Mouse (Mus musculus) thymus, postnatal 14 days (tissue): ENCODE data around the gene Taco1.
A peak's percentile ranks its signal among the peaks of the same experiment; 100 is the strongest.
"Not testable (repeated sequence)": the region's sequence is repeated elsewhere in the genome, so short reads cannot be mapped to it uniquely, and the experiment has no call there.

Experiments
- DNase-seq: peaks from one replicate; pipeline ENCODE4 v3.0.0; 2021

The Taco1 gene

DNA sequence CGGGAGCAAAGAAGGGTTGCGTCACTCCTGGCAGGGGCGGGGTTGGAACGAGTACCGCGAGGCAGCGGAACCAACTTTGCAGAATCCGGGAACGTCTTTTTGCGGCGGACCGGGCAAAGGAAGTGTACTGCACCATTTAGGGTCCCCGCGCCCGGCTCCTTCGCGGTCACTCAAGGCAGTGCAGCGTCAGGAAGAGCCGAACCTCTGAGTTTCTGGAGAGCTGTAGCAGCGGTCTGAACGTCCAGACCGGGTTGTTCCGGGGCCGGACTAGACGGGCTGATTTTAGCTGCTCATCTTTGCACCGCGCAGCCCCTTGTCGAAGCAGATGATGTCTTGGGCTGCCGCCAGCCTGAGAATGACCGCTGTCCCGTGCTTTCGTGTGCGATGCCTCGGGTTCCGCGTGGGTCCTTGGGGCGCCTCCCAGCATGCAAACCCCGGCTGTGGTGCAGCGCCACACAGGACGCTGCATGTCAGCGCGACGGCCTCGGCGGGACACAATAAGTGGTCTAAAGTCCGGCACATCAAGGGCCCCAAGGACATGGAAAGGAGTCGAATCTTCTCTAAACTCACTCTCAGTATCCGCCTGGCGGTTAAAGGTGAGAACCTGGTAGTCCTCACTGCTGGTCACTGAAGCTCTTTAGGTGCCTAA, at the start of gene Taco1:
Gene Taco1, plus strand, starts transcription at position 139 of the 649 bp plus-strand sequence.
- peak; percentile 92 for DNase-seq

DNA sequence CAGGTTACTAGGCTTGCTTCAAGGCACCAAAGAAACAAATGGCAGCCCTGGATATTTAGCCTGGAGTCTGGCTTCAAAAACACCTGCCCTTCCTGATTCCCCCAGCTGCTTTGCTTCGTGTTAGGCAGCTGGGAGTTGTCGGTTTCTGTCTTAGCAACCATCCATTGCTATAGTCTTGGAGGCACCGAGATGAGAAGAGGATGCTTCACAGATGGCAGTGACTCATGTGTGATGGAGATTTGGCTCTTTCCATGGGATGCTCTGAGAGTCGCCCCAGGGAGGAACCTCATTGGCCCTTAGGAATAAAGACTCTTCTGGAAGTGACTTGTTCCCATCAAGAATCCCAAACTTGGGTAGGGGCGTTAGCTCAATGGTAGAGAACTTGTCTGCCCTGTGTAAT, 49.4 kb upstream of the Taco1 start:
- no peak for DNase-seq

DNA sequence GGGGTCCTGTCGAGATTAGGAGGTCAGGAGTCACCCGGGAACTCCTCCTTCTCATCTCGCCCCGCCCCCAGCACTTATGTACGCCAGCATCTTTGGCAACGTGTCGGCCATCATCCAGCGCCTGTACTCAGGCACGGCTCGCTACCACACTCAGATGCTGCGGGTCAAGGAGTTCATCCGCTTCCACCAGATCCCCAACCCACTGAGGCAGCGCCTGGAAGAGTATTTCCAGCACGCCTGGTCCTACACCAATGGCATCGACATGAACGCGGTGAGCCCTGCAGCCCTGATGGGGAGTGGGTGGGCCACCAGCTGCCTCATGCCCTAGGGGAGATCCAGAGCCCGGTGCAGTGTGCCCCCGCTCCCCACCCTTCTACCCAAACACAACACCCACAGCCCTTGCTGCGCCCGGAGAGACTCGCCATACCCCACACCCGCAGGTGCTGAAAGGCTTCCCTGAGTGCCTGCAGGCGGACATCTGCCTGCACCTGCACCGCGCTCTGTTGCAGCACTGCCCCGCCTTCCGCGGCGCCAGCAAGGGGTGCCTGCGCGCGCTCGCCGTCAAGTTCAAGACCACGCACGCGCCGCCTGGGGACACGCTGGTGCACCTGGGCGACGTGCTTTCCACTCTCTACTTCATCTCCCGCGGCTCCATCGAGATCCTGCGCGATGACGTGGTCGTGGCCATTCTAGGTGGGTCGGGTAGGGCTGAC, 45.7 kb upstream of the Taco1 start:
- peak; percentile 80 for DNase-seq

DNA sequence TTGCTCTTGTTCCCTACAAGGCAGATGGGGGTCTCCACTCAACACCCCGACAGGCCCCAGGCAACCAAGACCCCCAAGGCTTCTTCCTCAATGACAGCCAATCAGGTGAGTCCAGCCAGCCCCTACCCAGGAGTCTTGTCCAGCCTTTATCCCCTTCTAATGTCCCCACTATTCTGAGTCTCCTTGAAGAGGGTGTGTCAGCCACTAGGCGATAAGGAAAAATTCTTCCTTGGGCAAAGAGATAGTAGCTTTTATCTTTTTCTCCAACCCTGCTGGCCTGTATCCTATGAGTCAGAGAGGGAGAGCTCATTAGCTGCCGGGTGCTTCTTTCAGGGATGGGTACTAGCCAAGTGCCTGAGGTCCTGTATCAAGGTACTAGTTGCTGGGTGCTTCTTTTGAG, 40.1 kb upstream of the Taco1 start:
- no peak for DNase-seq

DNA sequence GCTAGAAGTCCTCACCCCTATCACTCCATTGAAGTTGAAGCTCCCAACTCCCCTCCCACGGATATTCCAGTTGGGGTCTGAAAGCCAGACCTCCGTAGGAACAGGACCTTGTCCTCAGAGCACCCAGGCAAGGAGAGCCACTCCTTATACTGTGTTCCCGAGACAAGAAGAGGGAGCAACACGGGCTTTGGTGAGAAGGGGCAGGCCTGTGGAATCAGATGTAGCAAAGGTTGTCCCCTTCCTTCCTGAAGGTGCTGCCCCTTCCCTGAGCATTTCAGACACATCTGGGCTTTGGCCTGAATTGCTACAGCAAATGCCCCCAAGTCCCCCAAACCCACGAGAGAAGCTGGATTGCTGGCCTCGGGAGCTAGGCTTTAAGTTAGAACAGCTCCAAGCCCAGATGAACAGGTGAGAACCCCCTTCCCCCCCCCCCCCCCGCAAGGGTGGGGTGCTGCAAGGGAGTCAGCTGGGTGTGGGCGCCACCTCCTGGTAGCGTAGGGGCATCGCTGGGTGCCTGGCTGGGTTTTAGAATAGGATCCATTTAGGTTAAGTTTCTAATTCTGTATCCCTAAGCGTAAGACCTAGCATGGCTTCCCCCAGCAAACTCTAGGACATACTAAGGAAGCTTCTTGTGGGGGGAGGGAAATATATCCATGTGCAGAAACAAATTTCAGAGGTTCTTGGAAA, 39.3 kb upstream of the Taco1 start:
- DNase-seq, result peak; percentile 81

DNA sequence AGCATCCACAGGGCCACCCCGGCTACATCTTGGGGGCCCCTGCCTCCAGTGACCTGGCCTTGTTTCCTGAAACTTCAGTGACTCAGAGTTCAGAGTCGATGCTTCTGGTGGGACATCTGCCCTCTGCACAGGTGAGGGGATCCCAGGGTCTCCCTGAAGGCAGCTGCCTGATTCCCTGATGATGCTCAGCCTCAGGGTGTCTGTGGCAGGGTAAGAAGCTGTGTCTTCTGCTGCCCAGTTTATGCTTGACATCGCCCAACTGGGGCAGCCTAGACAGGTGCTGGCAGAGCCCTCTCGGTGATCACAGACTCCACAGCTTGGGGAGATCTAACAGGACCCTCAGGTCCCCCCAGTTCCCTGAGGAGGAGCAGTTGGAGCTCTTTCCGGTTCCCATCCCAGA, 38.3 kb upstream of the Taco1 start:
- DNase-seq, result no peak

DNA sequence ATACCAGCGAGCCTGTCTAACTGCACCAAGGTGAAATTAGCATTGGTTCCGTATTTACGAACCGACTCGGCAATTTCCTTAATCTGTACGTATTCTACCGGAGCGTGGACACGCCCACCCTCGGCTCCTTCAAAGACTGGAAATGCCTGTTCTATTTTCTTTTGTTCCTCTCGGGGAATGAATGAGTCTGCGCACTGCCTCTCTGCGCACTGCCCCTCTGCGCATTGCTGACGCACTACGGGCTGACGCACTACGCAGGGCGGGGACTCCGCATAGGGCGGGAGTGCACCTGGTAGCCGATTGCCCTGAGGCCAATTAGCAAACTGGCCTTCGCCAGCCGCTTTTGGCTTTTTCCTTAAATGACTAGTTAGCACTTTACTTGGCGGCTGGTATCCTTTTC, 33.8 kb upstream of the Taco1 start:
- DNase-seq, result not testable (repeated sequence)

DNA sequence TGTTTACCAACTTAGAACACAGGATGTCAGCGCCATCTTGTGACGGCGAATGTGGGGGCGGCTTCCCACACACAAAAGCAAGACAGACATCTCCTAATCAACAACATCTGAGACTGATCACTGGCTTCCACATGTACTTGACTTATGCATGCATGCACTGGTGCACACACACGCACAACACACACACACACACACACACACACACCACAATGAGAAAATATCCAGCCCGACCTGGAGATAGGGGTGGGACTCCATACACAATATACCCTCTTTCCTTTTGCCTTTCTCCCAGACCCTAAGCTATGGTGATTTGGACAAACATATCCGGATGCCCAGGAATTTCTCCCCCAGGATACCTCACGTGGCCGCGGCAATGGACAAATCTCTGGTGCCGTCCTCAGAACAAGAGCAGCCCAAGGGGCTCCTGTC, 32.4 kb upstream of the Taco1 start:
- peak; percentile 53 for DNase-seq

DNA sequence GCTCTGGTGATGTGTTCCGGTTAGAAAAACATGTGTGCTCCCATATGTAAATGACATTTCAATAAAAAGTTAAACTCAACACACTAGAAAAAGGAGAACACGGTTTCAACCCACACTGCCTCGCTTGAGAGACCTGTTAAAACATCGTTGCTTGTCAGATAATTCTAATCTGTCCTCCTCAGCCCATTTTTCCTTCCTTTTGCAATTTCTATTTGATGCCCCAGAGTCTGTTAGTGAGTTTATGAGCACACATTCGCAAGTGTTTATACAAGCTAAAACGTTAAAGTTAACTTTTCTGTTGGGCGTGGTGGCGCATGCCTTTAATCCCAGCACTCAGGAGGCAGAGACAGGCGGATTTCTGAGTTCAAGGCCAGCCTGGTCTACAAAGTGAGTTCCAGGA, 30.9 kb upstream of the Taco1 start:
- DNase-seq, result no peak

DNA sequence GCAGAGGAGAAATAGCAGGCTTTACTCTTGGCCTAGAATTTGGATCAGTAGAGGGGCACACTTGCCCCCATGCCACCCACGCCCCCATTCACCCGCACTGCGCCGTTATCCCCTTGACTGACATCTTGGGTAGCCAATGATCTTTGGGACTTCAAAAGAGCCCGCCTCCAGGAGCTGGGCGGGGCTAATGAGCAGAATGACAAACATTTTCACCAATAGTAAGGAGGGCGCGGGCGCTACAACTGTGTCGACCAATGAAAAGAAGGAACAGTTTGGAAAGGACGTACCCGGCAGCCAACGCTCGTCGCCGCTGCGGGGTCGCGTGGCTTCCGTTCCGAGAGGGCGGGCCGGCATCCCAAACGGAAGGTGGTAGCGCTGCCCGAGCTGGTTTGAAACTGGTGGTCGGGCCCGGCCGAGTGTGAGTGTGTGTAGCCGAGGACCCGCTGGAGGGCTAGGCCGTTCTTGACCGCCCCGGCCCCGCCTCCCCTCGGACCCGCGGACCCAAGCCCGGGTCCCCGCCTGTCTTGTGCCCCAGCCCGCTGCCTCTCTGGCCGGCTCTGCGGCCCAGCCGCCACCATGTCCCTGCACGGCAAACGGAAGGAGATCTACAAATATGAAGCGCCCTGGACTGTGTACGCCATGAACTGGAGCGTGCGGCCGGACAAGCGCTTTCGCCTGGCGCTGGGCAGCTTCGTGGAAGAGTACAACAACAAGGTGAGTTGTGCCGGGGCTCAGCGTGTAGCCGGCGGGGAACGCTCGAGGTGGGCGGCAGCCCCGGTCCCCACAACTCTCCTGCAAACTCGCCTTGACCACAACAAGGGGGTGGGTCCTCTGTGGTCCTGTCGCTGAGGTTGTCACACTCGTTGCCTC, 29.1 kb upstream of the Taco1 start, which contains the start of gene Dcaf7:
Gene Dcaf7, plus strand, starts transcription at position 325 of the 870 bp plus-strand sequence.
- DNase-seq, result peak; percentile 97

DNA sequence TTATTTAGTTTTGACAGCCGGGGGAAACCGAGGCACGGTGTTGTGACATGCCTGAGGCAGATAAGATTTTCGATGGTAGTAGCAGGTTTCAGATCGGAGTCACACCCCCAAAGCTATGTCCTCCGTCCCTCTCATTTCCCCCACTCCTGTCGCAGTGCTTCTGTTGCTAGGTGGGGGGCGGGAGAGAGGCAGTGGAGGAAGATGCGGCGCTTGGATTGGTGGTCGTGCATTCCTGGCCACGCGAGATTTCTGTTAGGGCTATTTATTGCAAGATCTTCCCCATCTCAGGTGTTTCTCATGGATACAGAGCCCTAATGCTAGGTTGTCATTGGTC, 28.5 kb upstream of the Taco1 start:
- peak; percentile 56 for DNase-seq

DNA sequence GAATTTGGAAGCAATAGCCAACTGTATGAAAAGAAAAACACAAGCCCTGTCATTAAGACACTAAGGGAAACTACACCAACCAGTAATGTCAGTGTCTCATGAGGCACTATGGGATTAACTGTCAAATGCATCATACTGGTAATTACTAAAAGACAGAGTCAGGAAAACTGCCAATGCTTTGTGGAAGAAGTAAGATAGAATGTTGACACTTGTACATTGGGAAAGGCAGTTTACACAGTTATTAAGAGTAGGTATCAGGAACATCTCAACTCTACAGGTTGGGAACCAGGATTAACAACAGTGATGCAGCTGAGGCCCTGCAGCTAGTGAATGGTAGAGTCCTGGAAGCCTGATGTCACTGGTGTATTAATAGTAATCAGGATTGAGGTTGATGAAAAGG, 21.5 kb upstream of the Taco1 start:
- DNase-seq, result no peak

DNA sequence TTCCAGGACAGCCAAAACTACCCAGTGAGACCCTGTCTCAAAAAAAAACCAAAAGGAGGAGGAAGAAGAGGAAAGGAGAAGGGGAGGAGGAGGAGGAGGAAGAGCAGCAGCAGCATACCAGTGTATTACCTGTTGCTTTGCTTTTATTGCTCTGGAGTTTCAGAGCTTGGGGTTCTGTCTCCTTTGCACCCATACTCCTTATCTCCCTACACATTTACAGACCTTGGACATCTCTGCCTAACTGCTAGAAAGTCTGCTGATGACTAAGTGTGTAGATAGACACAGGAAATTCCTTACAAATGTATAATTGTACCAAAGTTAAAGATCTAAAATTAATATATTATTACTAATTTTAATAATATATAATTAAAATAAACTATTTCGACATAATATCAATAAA, 20.6 kb upstream of the Taco1 start:
- no peak for DNase-seq

DNA sequence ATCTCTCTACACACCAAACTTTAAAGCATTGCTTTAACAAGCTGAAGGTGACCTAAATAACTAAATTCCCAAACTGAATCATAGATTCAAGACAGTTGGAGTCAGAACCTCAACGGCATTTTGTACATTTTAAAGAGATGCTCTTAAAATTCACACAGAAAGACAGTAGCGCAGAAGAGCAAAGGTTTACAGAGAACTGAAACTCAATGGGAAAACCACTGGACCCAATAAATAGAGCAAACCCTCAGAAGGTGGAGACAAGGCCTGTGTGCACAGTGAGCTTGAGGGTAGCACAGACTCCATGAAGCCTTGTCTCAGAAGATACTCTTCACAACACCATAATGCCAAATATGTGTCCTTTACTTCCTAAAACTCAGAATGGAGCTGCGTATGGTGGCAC, 20.1 kb upstream of the Taco1 start:
- no peak for DNase-seq

DNA sequence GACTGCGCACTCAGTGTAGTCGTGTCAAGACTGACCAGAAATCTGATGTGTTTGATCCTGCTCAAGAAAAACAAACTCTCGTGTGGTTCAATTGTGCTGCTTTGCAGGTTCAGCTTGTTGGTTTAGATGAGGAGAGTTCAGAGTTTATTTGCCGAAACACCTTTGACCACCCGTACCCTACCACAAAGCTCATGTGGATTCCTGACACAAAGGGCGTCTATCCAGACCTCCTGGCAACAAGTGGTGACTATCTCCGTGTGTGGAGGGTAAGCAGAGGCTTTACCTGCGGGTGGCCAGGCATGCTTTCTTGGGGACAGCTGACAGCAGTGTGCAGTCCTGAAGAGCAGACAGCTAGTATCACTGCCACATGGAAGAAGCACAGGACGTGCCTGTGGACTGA, 19.3 kb upstream of the Taco1 start:
- DNase-seq, result no peak

DNA sequence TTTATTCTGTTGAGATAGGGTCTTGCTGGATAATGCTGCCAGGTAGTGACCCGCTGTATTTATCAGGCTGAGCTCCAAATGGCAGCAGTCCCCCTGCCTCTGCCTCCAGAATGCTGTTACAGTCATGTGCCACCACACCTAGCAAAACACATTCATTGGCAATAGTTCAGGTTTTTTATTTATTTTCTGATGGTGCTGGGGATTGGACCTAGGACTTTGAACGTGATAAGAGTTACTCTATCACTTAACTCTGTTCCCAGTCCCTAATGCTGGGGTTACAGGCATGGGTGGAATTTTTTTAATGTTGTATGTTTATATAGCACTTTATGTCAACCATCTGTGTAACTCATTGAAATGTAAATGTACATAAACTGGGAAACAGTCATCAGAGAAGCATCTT, 11.9 kb upstream of the Taco1 start:
- no peak for DNase-seq

DNA sequence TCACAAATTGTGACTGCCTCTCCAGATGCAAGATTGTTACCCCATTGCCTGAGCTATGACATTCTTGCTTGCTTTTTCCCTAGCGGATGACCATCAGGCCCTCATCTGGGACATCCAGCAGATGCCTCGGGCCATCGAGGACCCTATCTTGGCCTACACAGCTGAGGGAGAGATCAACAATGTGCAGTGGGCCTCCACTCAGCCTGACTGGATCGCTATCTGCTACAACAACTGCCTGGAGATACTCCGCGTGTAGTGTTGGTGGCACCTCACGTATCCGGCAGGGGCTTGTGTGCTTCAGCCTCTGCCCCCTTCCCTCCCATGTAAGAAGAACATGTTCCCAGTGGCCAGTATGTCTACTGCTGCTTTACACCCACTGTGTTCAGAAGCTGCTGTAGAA, 11.3 kb upstream of the Taco1 start:
- DNase-seq, result no peak

DNA sequence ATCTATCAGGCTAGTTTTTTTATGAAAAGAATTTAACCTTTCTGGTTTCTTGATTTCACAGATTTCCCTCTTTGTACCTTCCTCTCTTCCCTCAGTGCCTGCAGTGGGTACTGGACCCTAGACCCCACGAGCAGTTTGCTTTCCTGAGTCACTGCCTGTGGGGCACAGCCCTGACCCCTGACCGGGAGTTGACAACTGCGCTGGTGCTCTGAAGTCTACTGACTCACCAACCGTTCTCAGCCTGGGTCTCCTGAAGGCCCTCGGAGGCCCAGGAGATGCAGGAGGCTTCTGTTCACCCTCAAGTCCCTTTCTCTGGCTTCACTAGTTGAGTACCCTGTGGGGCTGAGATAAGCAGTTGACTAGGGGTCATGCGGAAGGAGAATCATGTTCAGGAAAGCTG, 10.5 kb upstream of the Taco1 start:
- DNase-seq, result no peak

DNA sequence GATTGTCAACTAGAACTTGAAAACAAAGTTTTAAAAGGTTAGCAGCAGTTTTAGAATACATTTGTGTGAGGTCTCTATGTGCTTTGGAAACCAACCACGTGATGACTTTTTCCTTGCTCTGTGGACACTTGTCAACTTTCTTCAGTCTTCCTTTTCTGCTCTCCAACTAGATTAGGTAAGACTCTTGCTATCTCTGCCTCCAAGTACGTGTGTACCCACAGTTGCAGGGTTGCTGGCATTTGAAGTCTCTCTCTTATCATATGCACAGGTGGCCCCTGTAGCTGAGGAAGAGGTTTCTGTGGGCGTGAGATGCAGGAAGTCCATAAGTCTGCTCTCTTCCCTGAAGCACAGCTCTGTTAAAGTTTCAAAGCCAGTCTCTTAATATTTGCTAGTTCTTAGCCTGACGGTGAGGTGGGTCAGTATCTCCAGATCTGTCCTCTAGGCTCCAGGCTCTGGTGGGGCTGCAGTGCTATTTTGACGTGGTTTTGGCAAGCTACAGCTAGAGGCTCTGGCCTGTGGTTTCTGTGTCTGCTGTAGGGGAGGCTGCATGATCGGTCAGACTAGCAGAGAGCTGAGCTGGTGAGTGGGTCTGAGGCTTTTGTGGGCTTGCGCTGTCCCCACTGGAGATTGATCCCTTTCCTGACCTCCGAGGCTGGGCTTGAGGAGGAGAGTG, 8.9 kb upstream of the Taco1 start:
- peak; percentile 66 for DNase-seq

DNA sequence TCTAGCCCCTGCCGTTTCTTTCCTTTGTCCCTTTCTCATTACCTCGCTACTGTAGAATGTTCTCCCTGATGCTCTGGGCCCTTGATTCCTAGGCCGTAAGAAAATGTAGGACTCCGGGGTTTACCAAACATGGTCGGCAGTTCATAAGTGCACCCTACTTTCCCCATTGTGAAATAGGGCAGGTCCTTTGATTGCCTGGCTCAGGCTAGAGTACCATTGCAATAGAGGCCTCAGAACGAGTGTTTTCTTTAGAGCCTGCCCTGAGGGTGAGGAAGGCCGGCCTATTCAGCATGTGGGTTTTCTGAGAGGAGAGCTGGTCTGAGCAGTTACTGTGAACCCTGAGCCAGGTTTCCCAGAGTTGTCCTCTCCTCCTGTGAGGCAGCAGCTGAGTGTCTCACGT, 7.8 kb upstream of the Taco1 start:
- no peak for DNase-seq

DNA sequence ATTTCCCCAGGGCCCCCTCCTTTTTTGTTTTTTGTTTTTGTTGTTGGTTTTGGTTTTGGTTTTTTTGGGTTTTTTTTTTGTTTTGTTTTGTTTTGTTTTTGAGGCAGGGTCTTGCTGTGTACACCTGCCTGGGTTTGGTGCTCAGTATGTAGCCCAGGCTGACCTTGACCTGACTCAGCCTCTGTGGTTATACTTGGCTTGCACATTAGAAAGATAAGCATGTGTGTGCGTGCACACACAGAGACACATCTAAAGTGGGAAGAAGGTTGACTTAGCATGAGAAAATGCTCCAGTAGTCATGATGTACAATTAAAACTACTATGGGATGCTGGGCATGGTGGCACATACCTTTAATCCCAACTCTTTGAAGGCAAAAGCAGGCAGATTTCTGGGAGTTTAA, 5.3 kb upstream of the Taco1 start:
- DNase-seq, result no peak

DNA sequence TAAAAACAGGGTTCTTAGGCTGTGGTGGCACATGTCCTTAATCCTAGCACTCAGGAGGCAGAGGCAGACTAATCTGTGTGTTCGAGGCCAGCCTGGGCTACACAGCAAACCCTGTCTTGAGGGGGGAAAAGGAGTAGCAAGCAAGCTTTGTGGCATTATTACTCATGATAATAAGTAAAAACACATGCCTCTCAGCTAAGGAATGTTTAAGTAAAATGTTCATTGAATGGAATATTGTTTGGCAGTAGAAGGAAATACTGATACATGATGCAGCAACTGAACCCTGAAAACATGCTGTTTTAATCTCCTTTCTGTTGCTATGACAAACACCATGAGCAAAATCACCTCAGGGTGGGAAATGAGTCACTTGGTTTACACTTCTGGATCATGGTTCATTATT, 4.5 kb upstream of the Taco1 start:
- no peak for DNase-seq

DNA sequence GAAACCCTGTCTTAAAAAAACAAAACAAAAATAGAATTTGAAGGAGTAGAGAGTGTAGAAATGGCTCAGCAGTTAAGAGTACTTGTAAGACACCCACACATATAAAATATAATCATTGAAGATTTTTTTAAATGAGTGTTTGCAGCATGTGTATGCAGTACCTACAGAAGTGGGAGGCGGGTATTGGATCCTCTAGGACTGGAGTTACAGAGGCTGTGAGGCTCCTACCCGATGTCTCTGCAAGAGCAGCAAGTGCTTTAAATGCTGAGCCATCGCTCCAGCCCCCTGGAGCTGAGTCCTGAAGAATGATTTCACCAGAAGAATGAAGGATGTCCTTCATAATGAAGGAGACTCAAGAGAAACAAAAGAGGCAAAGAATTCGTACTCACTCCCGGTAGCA, 2.1 kb upstream of the Taco1 start:
- no peak for DNase-seq
